Mouse (Mus musculus) layer of hippocampus, adult 11-12 months (tissue): Measurements from ENCODE around the gene Spink8.

Experiments used
- DNase-seq: peaks from one replicate; pipeline ENCODE4 v3.0.0; 2022; ENCODE audit warnings: low spot score

Spink8 gene

DNA sequence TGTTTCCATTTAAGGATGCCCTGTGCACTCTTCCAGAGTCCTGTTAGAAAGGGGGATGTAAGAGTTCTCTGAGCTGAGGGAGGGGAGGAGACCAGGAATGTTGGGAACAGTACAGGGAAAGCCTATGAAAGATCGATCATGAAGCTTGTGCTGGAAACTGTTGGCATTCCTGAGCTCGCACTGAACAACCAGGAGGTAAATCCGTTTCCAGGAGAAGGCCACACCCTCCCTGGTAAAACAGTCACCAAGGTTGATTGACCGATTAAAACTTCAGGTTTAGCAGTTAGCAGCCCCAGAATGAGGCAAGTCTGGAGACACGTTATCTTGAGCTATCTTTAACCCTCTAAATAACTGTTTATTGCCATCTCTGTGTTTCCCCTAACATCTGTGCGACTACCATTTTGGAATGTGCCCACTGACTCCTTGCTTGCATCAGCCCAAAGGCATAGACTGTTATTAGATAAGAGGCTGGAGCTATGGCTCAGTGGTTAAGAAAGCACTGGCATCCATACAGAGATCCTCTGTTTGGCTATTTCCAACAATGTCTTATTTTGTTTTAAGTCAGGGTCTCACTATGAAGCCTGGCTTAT, 59.0 kb downstream of the Spink8 start:
- no peak for DNase-seq

DNA sequence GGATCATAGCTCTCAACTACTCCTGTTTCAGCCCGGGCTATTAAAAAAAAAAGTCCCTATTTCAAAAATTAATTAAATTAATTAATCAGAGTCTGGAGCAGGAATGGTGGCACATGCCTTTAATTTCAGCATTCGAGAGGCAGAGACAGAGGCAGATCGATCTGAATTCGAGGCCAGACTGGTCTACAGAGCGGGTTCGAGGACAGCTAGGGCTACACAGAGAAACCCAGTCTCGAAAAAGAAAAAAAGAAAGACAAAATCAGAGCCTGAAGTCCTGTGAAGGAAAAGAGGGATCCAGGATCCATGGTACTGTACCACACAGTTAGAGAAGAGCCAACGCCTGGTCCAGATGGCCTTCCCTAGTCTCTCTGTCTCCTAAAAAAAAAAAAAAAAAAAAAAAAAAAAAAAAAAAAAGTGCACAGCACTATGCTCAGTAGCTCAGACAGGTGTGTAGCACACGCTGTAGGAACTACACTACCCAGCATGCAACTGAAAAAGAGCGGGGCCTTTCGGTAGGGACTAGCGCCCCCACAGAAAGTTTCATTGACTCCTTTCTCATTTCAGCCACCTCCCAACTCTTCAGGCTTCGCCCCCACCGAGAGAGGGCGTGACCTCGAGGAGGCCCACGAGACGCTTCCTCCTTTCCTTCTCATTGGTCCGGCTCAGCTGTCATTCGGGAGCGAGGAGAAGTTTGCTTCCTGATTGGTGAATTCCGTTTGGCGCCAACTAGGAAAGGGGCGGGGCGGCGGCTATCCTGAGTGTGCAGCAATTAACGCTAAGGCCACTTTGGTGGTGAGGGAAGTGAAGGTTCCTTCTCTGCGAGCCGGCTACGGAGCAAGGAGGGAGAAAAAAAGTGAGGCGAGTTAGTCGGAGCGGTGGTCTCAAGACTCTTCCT, 63.0 kb downstream of the Spink8 start, which contains the start of gene Cdc25a:
Cdc25a (plus strand) TSS at position 783 of the 895 bp plus-strand sequence.
- peak; percentile 97 for DNase-seq

DNA sequence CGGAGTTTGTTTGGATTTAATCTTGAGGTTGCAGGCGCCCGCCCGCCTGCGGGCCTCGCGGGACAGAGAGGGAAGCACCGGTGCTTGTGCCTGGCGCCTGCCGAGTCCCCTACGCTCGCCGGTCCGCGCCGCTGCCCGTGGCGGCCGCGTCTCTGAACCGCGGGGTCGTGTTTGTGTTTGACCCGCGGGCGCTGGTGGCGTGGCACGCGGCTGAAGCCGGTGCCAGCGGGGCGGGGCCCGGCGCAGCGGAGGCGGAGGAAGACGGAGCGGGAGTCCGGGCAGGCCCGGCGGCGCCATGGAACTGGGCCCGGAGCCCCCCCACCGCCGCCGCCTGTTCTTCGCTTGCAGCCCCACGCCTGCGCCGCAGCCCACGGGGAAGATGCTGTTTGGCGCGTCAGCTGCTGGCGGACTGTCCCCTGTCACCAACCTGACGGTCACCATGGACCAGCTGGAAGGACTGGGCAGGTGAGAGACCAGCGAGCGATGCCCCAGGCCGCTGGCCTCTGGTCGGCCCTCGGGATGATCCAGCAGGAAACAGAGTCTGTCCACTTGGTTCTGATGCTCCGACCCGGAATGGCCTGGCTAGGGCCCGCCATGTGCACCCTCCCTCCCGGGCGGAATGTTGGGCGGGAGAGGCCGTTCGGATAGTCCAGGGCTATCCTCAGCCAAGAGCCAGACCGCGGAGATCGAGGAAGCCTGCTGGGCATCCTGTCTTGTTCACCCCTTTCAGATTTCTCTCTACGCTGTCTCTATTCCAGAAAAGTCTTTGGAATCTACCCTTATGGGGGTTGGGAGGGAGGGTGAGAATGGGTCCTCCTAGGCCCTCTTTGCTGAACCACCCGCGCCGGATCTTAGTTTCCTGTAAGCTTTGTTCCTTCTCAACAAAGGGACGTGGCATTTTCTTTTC, 63.9 kb downstream of the Spink8 start:
- peak; percentile 29 for DNase-seq
